Mouse (Mus musculus) bone marrow macrophage, adult 2 months (primary cell): ENCODE results near the gene 4930402F06Rik. TPM values are rescaled to one million over a fixed set of nuclear protein-coding genes. Genes with fewer than 3 reads are reported as not detected.

Experiments used
- H3K27ac ChIP-seq: 2 replicates; pipeline ENCODE4 v1.5.1; 2012; ENCODE audit warnings: low read depth, low read length; ENCODE audit not compliant: insufficient read depth
- H3K4me1 ChIP-seq: 2 replicates; pipeline ENCODE4 v1.6.1; 2012; ENCODE audit warnings: low read length; ENCODE audit not compliant: control insufficient read depth, insufficient read depth
- H3K4me3 ChIP-seq: 2 replicates; pipeline ENCODE4 v1.5.1; 2012; ENCODE audit warnings: mild to moderate bottlenecking, low read length, moderate library complexity; ENCODE audit not compliant: insufficient read depth
- CTCF ChIP-seq: IDR thresholded peaks from 2 replicates; pipeline ENCODE4 v1.5.1; 2012; ENCODE audit warnings: low read depth, mild to moderate bottlenecking, low read length, moderate library complexity
- POLR2A ChIP-seq: IDR thresholded peaks from 2 replicates; pipeline ENCODE4 v1.6.1; 2012; ENCODE audit warnings: mild to moderate bottlenecking, low read depth, low read length, borderline replicate concordance
- polyA plus RNA-seq: library from polyadenylated mRNA; stranded (reverse); fragments of >200 nt; gene quantifications from 2 replicates; pipeline ENCODE4 v1.2.4, GENCODE M21; 2012; ENCODE audit not compliant: missing spikeins, insufficient read depth, insufficient read length

The 4930402F06Rik gene
- polyA plus RNA-seq, 1 experiment: not detected

DNA sequence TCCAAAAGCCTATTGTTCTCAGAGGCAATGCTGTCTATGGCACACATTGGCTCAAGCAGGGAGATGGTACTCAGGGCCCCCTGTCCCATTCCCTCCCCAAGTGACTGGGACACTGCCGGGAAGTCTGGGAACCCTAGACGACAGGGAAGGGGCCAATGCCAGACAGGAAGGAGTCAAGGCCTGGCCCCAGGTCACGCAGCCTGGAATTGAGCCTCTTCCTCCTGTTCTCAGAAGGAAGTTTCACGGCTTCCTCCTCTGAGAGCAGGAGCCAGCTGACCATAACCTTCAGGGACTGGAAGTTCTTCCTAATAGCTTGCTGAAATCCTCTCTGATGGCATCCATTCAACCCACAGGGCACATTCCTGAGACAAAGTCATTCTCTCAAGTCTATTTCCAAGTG is 36.5 kb upstream of the 4930402F06Rik start:
- TF ChIP-seq CTCF: no peak
- no peak for TF ChIP-seq POLR2A
- Histone ChIP-seq H3K4me3 (no peak overlapping the region), H3K27ac (peak overlapping the region; percentile 31), H3K4me1 (peaks cover 42% of the 10 kb centered on the region)

DNA sequence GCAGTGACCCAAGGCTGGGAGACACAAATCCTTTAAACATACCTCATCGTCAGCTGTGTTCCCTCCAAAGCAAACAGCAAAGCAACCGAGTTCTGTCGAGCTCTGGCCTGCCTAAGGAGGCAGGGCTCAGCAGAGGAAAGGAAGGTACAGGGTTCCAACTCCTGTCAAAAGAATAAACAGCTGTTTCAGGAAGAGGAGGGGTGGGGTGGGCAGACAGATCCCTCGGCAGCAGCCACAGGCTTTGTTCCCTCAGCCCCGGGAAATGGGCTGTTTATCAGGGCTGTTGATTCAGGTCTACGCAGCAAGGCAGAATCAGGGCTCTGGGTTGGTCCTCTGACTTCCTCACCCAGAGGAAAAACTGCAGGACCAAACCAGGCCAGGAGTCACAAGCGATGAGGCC is 35.5 kb upstream of the 4930402F06Rik start:
- H3K27ac ChIP-seq: no peak overlapping the region
- no peak overlapping the region for H3K4me3 ChIP-seq
- peaks cover 34% of the 10 kb centered on the region for H3K4me1 ChIP-seq
- TF ChIP-seq POLR2A: no peak
- TF ChIP-seq CTCF: no peak

- TF ChIP-seq CTCF (no peak), POLR2A (no peak)
- Histone ChIP-seq H3K4me1 (peaks cover 29% of the 10 kb centered on the region), H3K4me3 (no peak overlapping the region), H3K27ac (no peak overlapping the region)
These were observed 35.0 kb upstream of the 4930402F06Rik start for GRCm38 (mm10) chr2:35432011-35432410.

GRCm38 (mm10) chr2:35430806-35431205 is 33.8 kb upstream of the 4930402F06Rik start:
- TF ChIP-seq POLR2A (no peak), CTCF (no peak)
- Histone ChIP-seq H3K4me3 (no peak overlapping the region), H3K27ac (no peak overlapping the region), H3K4me1 (peaks cover 24% of the 10 kb centered on the region)

DNA sequence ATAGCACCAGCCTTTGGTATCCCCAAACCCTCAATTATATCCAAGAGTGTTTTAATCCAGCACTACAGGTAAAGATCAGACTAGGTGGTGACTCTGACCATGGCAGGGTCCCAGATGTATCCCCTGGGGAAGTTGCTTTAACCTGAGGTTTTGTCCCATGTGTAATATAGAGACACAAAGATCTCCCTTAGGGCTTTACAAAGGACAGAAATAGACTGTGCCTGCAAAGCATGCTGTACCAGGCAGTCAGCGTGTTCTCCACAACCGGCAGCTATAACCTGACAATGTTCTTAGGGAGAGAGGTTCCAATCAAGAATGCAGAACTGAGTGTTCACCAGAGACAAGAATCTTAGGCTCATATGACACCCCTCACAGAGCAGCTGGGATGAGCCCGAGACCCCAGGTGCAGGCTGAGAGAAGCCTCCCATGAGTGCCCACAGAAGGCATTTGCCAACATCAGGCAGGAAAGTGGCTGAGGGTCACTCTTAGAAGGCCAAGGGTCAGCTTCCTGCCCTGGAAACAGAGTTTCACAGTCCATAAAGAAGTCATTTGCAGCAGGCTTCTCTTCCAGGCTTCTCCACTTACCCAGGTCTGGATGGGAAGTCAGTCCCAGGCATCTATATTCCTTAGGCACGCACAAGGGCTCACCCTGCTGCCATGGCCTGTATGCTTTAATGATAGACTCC is 31.8 kb upstream of the 4930402F06Rik start:
- H3K4me3 ChIP-seq: no peak overlapping the region
- H3K4me1 ChIP-seq: peaks cover 12% of the 10 kb centered on the region
- TF ChIP-seq POLR2A (no peak), CTCF (no peak)
- no peak overlapping the region for H3K27ac ChIP-seq

DNA sequence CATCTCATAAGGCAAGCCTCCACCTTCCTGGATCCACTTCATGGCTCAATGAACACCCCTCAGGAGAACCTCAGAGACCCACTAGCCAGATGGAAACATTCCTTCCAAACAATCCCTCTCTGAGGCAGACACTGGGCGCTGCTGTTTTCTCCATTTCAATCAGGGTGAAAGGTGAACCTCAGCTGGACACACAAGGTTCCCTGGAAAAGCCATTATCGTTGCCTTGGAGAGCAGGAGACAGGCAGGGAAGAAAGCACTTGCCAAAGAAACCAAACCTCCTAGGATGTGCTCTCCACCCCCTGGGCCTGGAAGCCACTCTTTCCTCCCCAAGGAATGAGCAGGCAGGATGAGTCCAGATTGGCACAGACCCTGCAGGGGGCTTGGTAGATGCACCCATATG is 30.6 kb upstream of the 4930402F06Rik start:
- H3K27ac ChIP-seq: no peak overlapping the region
- TF ChIP-seq POLR2A: no peak
- H3K4me1 ChIP-seq: peaks cover 1% of the 10 kb centered on the region; the same call in 1 of the 2 replicates
- no peak overlapping the region for H3K4me3 ChIP-seq

DNA sequence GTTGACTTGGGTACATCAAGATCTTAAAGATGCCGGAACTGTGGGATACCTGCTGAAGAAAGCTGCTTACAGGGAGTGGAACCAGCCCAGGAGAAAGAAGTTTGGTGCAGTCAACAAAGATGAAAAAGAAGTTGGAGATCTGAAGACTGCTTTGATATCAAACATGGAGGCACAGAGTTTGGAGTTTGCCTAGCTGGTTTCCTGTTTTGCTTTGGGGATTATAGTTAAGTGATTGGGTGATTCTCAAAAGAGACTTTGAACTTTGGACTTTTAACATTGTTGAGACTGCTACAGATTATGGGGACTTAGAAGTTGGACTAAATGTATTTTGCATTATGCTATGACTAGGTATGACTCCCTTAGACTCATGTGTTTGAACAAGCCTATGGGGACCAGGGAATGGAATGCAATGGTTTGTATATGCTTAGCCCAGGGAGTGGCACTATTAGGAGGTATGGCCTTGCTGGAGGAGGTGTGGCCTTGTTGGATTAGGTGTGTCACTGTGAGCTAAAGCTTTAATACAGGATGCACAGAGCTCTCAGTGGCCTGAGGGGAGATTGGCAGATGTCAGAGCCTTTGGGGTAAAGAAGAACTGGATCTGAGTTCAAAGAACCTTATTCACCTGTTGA is 26.9 kb upstream of the 4930402F06Rik start:
- no peaks in the 10 kb centered on the region for H3K4me1 ChIP-seq
- H3K4me3 ChIP-seq: no peak overlapping the region
- TF ChIP-seq CTCF (no peak), POLR2A (no peak)
- H3K27ac ChIP-seq: no peak overlapping the region

DNA sequence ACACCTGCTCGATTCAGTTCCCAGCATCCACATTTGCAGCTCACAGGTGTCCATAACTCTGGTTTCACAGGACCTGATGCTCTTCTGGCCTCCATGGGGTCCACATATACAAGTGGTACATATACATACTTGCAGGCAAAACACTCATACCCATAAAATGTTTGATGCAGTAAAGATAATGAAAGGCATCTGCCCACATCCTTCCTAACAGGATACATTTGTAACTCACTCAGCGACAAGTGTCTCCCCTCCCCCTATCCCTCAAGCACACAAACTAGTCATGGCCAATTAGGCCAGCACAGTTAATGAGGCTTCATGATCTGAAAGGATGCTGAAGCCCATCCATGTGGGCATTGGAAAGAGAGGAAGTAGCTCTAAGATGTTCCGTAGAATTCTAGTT is 25.4 kb upstream of the 4930402F06Rik start:
- TF ChIP-seq POLR2A (no peak), CTCF (no peak)
- no peak overlapping the region for H3K27ac ChIP-seq
- H3K4me1 ChIP-seq: no peaks in the 10 kb centered on the region

DNA sequence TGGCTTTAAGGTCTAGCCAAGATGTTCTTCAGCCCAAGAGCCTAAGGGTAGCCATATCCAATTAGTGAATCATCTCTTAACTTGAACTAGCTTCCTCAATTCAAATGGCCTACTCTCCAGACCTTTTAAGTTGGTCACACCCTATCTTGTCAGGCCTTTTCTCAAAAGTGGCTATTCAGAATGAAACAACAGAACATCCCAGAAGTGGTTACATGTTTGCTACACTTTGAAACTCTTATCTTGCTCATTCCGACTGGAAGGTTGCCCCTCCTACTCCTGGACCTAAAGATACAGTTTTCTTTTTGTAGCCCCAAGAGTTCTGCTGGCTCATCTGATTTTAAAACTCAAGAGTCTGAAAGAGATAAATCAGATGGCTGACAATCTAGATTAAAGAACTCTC is 23.7 kb upstream of the 4930402F06Rik start:
- TF ChIP-seq POLR2A (no peak), CTCF (no peak)
- Histone ChIP-seq H3K4me3 (no peak overlapping the region), H3K27ac (no peak overlapping the region), H3K4me1 (peaks cover 4% of the 10 kb centered on the region)

More for the DNA sequence above, 25.4 kb upstream of the 4930402F06Rik start:
- no peak overlapping the region for H3K4me3 ChIP-seq

DNA sequence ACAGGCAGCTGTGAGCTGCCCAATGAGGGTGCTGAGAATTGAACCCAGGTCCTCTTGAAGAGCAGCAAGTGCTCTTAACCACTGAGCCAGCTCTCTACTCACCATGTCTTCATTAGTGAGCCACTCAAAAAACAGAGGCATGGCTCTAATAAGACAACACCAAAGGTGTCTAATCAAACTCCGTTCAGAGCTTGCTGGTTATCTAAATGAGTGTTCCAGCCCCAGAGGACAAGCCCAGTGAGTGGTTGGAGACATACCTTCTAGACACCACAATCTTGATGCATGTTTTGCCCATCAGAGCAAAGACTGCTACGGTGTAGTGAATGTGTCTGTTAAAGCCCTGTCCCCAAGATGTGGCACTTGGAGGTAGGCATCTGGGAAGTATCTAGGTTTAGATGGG is 22.7 kb upstream of the 4930402F06Rik start:
- Histone ChIP-seq H3K4me3 (no peak overlapping the region), H3K27ac (no peak overlapping the region), H3K4me1 (peaks cover 4% of the 10 kb centered on the region)
- TF ChIP-seq POLR2A (no peak), CTCF (no peak)

- Histone ChIP-seq H3K4me3 (no peak overlapping the region), H3K4me1 (peaks cover 4% of the 10 kb centered on the region), H3K27ac (no peak overlapping the region)
- TF ChIP-seq POLR2A: no peak
- TF ChIP-seq CTCF: no peak
These were observed 22.3 kb upstream of the 4930402F06Rik start for GRCm38 (mm10) chr2:35419243-35419642.
